Mouse (Mus musculus): ENCODE data around the gene Npb.

DNA sequence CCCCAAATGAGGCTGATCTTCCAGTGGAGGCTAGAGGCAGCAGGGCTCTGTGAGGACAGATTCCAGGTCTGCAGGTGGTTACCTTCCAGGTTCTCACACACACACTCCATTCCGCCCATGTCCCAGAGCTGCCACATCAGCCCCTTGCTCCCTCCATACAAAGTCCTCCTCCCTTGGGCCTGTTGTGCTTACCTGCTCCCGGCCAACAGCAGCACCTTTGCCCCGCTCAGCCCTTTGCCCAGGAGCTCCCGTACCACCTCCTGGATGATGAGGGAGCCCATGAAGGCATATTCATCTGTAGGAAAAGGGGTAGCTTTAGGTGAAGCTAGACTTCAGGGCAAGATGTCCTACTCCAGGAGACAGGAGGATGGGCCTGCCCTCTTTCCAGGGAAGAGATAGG is 49.0 kb downstream of the Npb start:
- no peak for TF ChIP-seq EP300 (optimal IDR thresholded peaks at IDR 0.05)
- no peak for TF ChIP-seq CTCF (IDR thresholded peaks at IDR 0.05; ENCODE audit: low read depth)

Measured in stomach, postnatal 0 days (tissue).